Mouse (Mus musculus) 3T3-L1 (cell line): ENCODE measurements around the gene Igflr1.

Source experiments
- DNase-seq: peaks from one replicate; pipeline ENCODE4 v3.0.0-alpha.2; 2015; ENCODE audit warnings: low read depth, low spot score

Igflr1 gene

GRCm38 (mm10) chr7:30613529-30614112 is 48.4 kb downstream of the Igflr1 start:
- peak; percentile 55 for DNase-seq

GRCm38 (mm10) chr7:30614454-30614853 is 49.2 kb downstream of the Igflr1 start:
- peak; percentile 70 for DNase-seq

- DNase-seq = no peak
Observed at GRCm38 (mm10) chr7:30615049-30615760, 50.0 kb downstream of the Igflr1 start.
